Mouse (Mus musculus): ENCODE results near the gene AU021092. TPM values are rescaled to one million over a fixed set of nuclear protein-coding genes. Genes with fewer than 3 reads are reported as not detected.

Gene AU021092
- 5.1 and 6.3 TPM in 2 replicates for polyA plus RNA-seq (2014; fragmentation: Nextera tagmentation; extraction: Ambion mirVana)

- WGBS: 71% methylated on average over 6 of the region's 6 CpGs
- Histone ChIP-seq H3K4me1 (ENCODE audit: control insufficient read depth in 2 of 2, insufficient read depth in 2 of 2, low read length in 2 of 2) (peaks cover 0 to 1% of the 10 kb centered on the region in 2 experiments; a peak in 2 of 4 replicates), H3K36me3 (ENCODE audit: control insufficient read depth, insufficient read depth, low read length) (no peaks in the 10 kb centered on the region), H3K4me3 (ENCODE audit: control insufficient read depth in 1 of 2, insufficient read depth in 1 of 2, low read depth in 1 of 2, low read length in 2 of 2) (no peak within 1 kb of the TSS), H3K27ac (replicated peaks in 1 of 2; ENCODE audit: control insufficient read depth in 1 of 2, insufficient read depth in 1 of 2, low read depth in 2 of 2, low read length in 2 of 2) (no peak within 1 kb of the TSS), H3K9me3 (ENCODE audit: control insufficient read depth, low read length) (no peaks in the 10 kb centered on the region), H3K9ac (ENCODE audit: low read length) (no peak within 1 kb of the TSS), H3K27me3 (ENCODE audit: control insufficient read depth, insufficient read depth, low read length) (no peaks in the 10 kb centered on the region), H3K4me2 (ENCODE audit: low read length) (no peak within 1 kb of the TSS)
- no peak for ATAC-seq (ENCODE audit: insufficient number of reproducible peaks, insufficient read depth, low FRiP score, low read depth)
These were observed at the start of gene AU021092 for GRCm38 (mm10) chr16:5222140-5222539. Gene AU021092 (minus strand): TSS chr16:5222299.

DNA sequence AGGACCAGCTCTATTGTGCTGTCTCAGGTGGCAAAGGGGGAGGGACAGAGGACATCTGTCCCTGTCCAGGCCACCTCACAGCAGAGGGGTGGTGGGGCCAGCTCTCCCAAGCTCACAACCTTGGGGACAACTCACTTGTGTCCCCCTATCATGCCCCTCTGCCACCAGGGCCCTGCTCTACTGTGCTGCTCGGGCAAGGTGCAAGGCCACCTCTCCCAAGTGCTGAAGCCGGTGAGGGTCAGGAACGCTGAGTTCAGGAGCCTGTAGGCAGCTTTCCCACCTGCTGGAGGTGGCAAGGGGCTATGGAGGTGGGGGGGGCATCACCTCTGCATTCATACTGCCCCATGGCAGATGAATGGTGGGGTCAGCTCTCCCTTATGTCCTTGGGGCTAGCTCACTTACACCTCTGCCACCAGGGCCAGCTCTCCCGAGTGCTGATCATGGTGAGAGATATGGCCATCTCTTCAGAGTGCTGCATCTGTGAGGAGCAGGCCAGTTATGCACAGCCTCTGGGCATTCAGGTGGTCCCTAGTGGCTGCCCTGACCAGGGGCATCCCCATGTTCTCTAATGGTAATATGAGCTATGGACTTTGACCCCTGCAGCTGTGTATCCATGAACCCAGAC, 49.4 kb upstream of the AU021092 start:
- H3K4me3 ChIP-seq (ENCODE audit: control insufficient read depth in 1 of 2, insufficient read depth in 1 of 2, low read depth in 1 of 2, low read length in 2 of 2): no peak overlapping the region
- H3K36me3 ChIP-seq (ENCODE audit: control insufficient read depth, insufficient read depth, low read length): no peaks in the 10 kb centered on the region
- no peak overlapping the region for H3K4me2 ChIP-seq (ENCODE audit: low read length)
- ATAC-seq (ENCODE audit: insufficient number of reproducible peaks, insufficient read depth, low FRiP score, low read depth): no peak
- H3K4me1 ChIP-seq (ENCODE audit: control insufficient read depth in 2 of 2, insufficient read depth in 2 of 2, low read length in 2 of 2): no peaks in the 10 kb centered on the region
- H3K9me3 ChIP-seq (ENCODE audit: control insufficient read depth, low read length): no peaks in the 10 kb centered on the region
- no peaks in the 10 kb centered on the region for H3K27me3 ChIP-seq (ENCODE audit: control insufficient read depth, insufficient read depth, low read length)
- WGBS: 71% methylated on average over 4 of the region's 4 CpGs
- no peak overlapping the region for H3K27ac ChIP-seq (replicated peaks in 1 of 2; ENCODE audit: control insufficient read depth in 1 of 2, insufficient read depth in 1 of 2, low read depth in 2 of 2, low read length in 2 of 2)
- H3K9ac ChIP-seq (ENCODE audit: low read length): no peak overlapping the region

DNA sequence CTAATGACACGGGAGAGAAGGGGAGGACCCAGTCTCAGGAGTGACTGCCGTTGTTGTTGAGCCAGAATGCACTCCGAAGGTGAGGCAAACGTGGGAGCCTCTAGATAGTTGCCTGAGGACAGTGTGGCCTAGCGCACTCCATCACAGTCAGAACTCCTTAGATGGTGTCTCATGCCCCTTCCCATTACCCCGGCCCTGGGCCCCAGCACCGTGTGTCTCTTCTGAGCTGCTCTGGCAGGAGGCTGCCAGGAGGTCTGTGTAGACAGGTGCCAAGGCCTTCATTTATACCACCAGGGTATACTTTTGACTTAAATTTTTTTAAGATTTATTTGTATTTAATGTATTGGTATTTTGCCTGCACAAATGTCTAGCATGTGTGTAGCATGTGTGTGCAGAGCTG, 41.8 kb upstream of the AU021092 start:
- no peak overlapping the region for H3K4me2 ChIP-seq (ENCODE audit: low read length)
- H3K9ac ChIP-seq (ENCODE audit: low read length): no peak overlapping the region
- no peak overlapping the region for H3K4me3 ChIP-seq (ENCODE audit: control insufficient read depth in 1 of 2, insufficient read depth in 1 of 2, low read depth in 1 of 2, low read length in 2 of 2)
- WGBS: 79% methylated on average over 7 of the region's 7 CpGs
- ATAC-seq (ENCODE audit: insufficient number of reproducible peaks, insufficient read depth, low FRiP score, low read depth): no peak
- no peaks in the 10 kb centered on the region for H3K4me1 ChIP-seq (ENCODE audit: control insufficient read depth in 2 of 2, insufficient read depth in 2 of 2, low read length in 2 of 2)
- H3K27me3 ChIP-seq (ENCODE audit: control insufficient read depth, insufficient read depth, low read length): no peaks in the 10 kb centered on the region
- H3K9me3 ChIP-seq (ENCODE audit: control insufficient read depth, low read length): no peaks in the 10 kb centered on the region
- no peaks in the 10 kb centered on the region for H3K36me3 ChIP-seq (ENCODE audit: control insufficient read depth, insufficient read depth, low read length)
- H3K27ac ChIP-seq (replicated peaks in 1 of 2; ENCODE audit: control insufficient read depth in 1 of 2, insufficient read depth in 1 of 2, low read depth in 2 of 2, low read length in 2 of 2): no peak overlapping the region

DNA sequence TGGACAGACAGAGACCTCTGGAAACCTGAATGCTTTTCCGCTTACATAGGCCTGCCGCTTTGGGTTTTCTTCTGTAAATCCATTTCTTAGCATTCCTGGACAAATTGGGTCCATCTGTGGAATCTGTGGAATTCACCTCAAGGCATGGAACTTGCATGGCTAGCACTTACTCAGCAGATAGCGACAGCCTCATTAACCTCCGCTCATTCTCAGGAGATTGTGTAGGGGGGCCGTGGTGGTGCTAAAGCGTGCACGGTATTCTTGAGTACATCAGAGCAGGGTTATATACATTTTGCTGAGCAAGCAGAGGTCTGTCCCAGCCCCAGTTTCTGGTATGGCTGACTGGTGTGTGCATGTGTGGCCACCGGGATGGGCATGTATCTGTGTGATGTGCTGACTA, 41.1 kb upstream of the AU021092 start:
- Histone ChIP-seq H3K27me3 (ENCODE audit: control insufficient read depth, insufficient read depth, low read length) (no peaks in the 10 kb centered on the region), H3K9me3 (ENCODE audit: control insufficient read depth, low read length) (no peaks in the 10 kb centered on the region), H3K4me2 (ENCODE audit: low read length) (no peak overlapping the region), H3K4me1 (ENCODE audit: control insufficient read depth in 2 of 2, insufficient read depth in 2 of 2, low read length in 2 of 2) (no peaks in the 10 kb centered on the region), H3K9ac (ENCODE audit: low read length) (no peak overlapping the region), H3K4me3 (ENCODE audit: control insufficient read depth in 1 of 2, insufficient read depth in 1 of 2, low read depth in 1 of 2, low read length in 2 of 2) (no peak overlapping the region), H3K36me3 (ENCODE audit: control insufficient read depth, insufficient read depth, low read length) (no peaks in the 10 kb centered on the region), H3K27ac (replicated peaks in 1 of 2; ENCODE audit: control insufficient read depth in 1 of 2, insufficient read depth in 1 of 2, low read depth in 2 of 2, low read length in 2 of 2) (no peak overlapping the region)
- 67% methylated on average over 8 of the region's 8 CpGs for WGBS
- ATAC-seq (ENCODE audit: insufficient number of reproducible peaks, insufficient read depth, low FRiP score, low read depth): no peak

DNA sequence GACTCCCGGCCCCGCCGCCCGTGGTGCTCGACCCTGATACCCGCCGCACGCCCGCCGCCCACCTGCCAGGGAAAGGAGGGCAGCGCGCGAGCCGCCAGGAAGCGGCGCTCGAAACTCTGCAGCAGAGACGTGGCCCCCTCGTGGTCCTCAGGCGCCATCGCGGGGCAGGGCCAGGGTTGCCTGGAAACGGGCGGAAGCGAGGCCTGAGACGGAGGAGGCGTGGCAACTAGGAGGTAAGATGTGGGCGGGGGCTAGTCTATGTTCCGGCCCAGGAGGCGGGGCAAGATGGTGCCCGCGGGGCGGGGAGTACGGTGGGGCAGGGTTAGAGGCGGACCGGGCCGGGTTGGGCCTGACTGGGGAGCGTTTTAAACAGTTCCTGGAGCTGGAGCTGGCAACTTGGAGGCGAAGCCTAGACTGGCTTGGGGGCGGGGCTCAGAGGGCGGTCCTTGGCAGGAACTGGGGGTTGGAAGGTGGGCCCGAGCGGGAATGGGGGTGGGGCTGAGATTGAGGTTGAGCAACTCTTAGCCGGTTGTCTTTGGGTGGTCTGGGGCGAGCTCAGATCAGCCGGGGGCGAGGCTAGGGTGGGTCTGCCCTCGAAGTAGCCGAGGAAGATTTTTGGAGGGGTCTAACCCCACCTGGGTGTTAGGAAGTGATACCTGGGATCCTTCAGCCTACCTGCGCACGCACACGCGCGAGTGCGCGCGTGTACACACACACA, 33.8 kb upstream of the AU021092 start, which contains the start of gene Eef2kmt:
Gene Eef2kmt (minus strand): TSS at position 205 of the 718 bp plus-strand sequence.
- WGBS: 2% methylated on average over 54 of the region's 57 CpGs
- H3K9me3 ChIP-seq (ENCODE audit: control insufficient read depth, low read length): no peaks in the 10 kb centered on the region
- peak within 1 kb of the TSS; percentile 94 for H3K4me2 ChIP-seq (ENCODE audit: low read length)
- peak; percentile 96 for ATAC-seq (ENCODE audit: insufficient number of reproducible peaks, insufficient read depth, low FRiP score, low read depth)
- H3K36me3 ChIP-seq (ENCODE audit: control insufficient read depth, insufficient read depth, low read length): peaks cover 16% of the 10 kb centered on the region
- peak within 1 kb of the TSS; percentile 91 for H3K9ac ChIP-seq (ENCODE audit: low read length)
- H3K4me1 ChIP-seq (ENCODE audit: control insufficient read depth in 2 of 2, insufficient read depth in 2 of 2, low read length in 2 of 2): peaks cover 4 to 10% of the 10 kb centered on the region in 2 experiments; a peak in 3 of 4 replicates
- H3K27ac ChIP-seq (replicated peaks in 1 of 2; ENCODE audit: control insufficient read depth in 1 of 2, insufficient read depth in 1 of 2, low read depth in 2 of 2, low read length in 2 of 2): peak within 1 kb of the TSS; percentile 65 to 84
- H3K4me3 ChIP-seq (ENCODE audit: control insufficient read depth in 1 of 2, insufficient read depth in 1 of 2, low read depth in 1 of 2, low read length in 2 of 2): peak within 1 kb of the TSS; percentile 66 to 85
- H3K27me3 ChIP-seq (ENCODE audit: control insufficient read depth, insufficient read depth, low read length): no peaks in the 10 kb centered on the region

GRCm38 (mm10) chr16:5255081-5255740, 33.1 kb upstream of the AU021092 start:
- no peaks in the 10 kb centered on the region for H3K27me3 ChIP-seq (ENCODE audit: control insufficient read depth, insufficient read depth, low read length)

DNA sequence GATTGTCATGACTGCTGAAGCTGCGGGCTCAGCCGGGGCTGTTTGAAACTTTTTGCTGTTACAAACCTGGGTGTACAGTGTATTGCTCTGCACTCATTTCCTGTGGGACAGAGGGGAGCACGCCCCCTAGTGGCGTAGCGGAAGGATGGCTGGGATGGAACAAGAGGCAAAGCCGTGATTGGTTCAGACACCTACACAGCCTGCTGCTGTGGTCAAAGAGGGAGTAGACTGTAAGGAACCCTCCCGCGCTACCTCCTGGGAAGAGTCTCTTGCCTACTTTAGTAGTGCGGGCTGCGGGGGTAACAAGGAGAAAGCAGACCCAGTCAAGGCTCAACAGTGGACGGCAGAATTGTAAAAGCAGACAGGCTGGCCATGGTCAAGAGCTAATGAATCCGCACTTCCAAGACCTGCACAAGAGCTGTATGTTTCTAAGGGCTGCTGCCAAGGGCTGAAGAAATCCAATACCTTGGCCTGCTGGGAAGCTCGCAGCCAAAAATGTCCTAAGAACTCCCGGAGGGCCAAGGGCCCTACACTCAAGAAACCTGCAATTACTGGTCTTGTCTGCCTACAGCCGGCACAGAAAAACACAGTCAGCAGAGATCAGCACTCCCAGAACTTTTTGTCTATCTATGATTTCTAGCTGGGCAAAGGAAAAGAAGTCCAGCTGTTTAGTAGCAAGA, 32.4 kb upstream of the AU021092 start:
- Histone ChIP-seq H3K4me3 (ENCODE audit: control insufficient read depth in 1 of 2, insufficient read depth in 1 of 2, low read depth in 1 of 2, low read length in 2 of 2) (peak overlapping the region; percentile 66 to 85), H3K9ac (ENCODE audit: low read length) (peak overlapping the region; percentile 91), H3K36me3 (ENCODE audit: control insufficient read depth, insufficient read depth, low read length) (peaks cover 31% of the 10 kb centered on the region), H3K9me3 (ENCODE audit: control insufficient read depth, low read length) (no peaks in the 10 kb centered on the region), H3K4me2 (ENCODE audit: low read length) (peak overlapping the region; percentile 94), H3K27me3 (ENCODE audit: control insufficient read depth, insufficient read depth, low read length) (no peaks in the 10 kb centered on the region), H3K4me1 (ENCODE audit: control insufficient read depth in 2 of 2, insufficient read depth in 2 of 2, low read length in 2 of 2) (peaks cover 4 to 10% of the 10 kb centered on the region in 2 experiments; a peak in 3 of 4 replicates), H3K27ac (replicated peaks in 1 of 2; ENCODE audit: control insufficient read depth in 1 of 2, insufficient read depth in 1 of 2, low read depth in 2 of 2, low read length in 2 of 2) (peak overlapping the region; percentile 65 to 84)
- peak; percentile 48 for ATAC-seq (ENCODE audit: insufficient number of reproducible peaks, insufficient read depth, low FRiP score, low read depth)
- WGBS: 4% methylated on average over 15 of the region's 15 CpGs

More at GRCm38 (mm10) chr16:5255081-5255740, 33.1 kb upstream of the AU021092 start:
- peak overlapping the region; percentile 66 to 85 for H3K4me3 ChIP-seq (ENCODE audit: control insufficient read depth in 1 of 2, insufficient read depth in 1 of 2, low read depth in 1 of 2, low read length in 2 of 2)
- peak overlapping the region; percentile 94 for H3K4me2 ChIP-seq (ENCODE audit: low read length)
- H3K9ac ChIP-seq (ENCODE audit: low read length): peak overlapping the region; percentile 91
- H3K36me3 ChIP-seq (ENCODE audit: control insufficient read depth, insufficient read depth, low read length): peaks cover 24% of the 10 kb centered on the region
- H3K27ac ChIP-seq (replicated peaks in 1 of 2; ENCODE audit: control insufficient read depth in 1 of 2, insufficient read depth in 1 of 2, low read depth in 2 of 2, low read length in 2 of 2): peak overlapping the region; percentile 65 to 84
- peaks cover 4 to 10% of the 10 kb centered on the region in 2 experiments; a peak in 3 of 4 replicates for H3K4me1 ChIP-seq (ENCODE audit: control insufficient read depth in 2 of 2, insufficient read depth in 2 of 2, low read length in 2 of 2)
- no peaks in the 10 kb centered on the region for H3K9me3 ChIP-seq (ENCODE audit: control insufficient read depth, low read length)
- 2% methylated on average over 27 of the region's 27 CpGs for WGBS
- ATAC-seq (ENCODE audit: insufficient number of reproducible peaks, insufficient read depth, low FRiP score, low read depth): no peak
